Mouse (Mus musculus) liver, embryonic 12.5 days (tissue): ENCODE results near the gene Ptrh2. TPM values are rescaled to one million over a fixed set of nuclear protein-coding genes. Genes with fewer than 3 reads are reported as not detected.

Source experiments
- ATAC-seq: fragments of 200-750 bp; cut with Nextera tagmentation; 2 replicates; pipeline ENCODE4 v1.8.0; 2017; ENCODE audit warnings: moderate number of reproducible peaks, mild to moderate bottlenecking, moderate library complexity
- H3K27ac ChIP-seq: fragments of 300-500 bp; sonication (generic); 2 replicates; pipeline ENCODE4 v1.5.1; 2016; ENCODE audit warnings: mild to moderate bottlenecking
- H3K27me3 ChIP-seq: fragments of 300-500 bp; sonication (generic); replicated peaks from 2 replicates; pipeline ENCODE4 v1.6.1; 2016; ENCODE audit warnings: mild to moderate bottlenecking, moderate library complexity
- H3K36me3 ChIP-seq: fragments of 300-500 bp; sonication (generic); 2 replicates; pipeline ENCODE4 v1.6.1; 2016; ENCODE audit warnings: mild to moderate bottlenecking, moderate library complexity
- H3K4me1 ChIP-seq: fragments of 300-500 bp; sonication (generic); 2 replicates; pipeline ENCODE4 v1.6.1; 2016
- H3K4me2 ChIP-seq: fragments of 300-500 bp; sonication (generic); 2 replicates; pipeline ENCODE4 v1.6.1; 2016; ENCODE audit warnings: mild to moderate bottlenecking, moderate library complexity
- H3K4me3 ChIP-seq: fragments of 300-500 bp; sonication (generic); 2 replicates; pipeline ENCODE4 v1.5.1; 2016; ENCODE audit warnings: mild to moderate bottlenecking, moderate library complexity
- H3K9ac ChIP-seq: fragments of 300-500 bp; sonication (generic); 2 replicates; pipeline ENCODE4 v1.6.1; 2016; ENCODE audit warnings: mild to moderate bottlenecking, moderate library complexity
- H3K9me3 ChIP-seq: fragments of 300-500 bp; sonication (generic); replicated peaks from 2 replicates; pipeline ENCODE4 v1.6.1; 2016; ENCODE audit warnings: mild to moderate bottlenecking, moderate library complexity
- WGBS: fragments of 180-500 bp; shearing (Covaris S2); methylation state at CpG from one replicate; pipeline ENCODE4 v1.1.7; 2016; ENCODE audit not compliant: insufficient replicate concordance; 5-methylcytosine and 5-hydroxymethylcytosine counted together
- polyA plus RNA-seq: library from polyadenylated mRNA; unstranded; fragments of >200 nt; fragmentation: Nextera tagmentation; extraction: Ambion mirVana; gene quantifications from 2 replicates; pipeline ENCODE4 v1.2.1, GENCODE M21; 2016

Ptrh2 gene
- polyA plus RNA-seq, 1 experiment from 2014 or later = 26.1 TPM

DNA sequence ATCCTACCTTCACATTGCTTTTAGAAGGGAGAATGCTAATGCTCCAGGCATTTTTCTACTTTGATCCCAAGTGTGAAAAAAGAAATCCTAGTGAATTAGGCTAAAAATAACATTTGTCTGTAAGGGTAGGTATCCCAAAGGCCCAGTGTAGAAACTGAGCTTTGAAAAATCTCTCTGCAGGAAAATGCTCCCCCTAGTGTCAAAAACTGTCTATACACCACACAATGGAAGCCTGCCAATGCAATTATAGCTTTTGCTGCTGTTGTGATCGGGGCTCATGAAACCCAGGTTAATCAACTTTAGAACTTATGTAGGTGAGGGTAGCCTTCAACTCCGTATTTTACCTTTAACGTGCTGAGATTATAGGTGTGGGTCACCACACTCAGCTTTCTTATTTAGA, 30.3 kb upstream of the Ptrh2 start:
- H3K27me3 ChIP-seq = no peaks in the 10 kb centered on the region
- 32% methylated on average over 3 of the region's 3 CpGs for WGBS
- H3K27ac ChIP-seq = no peak overlapping the region
- no peak overlapping the region for H3K4me3 ChIP-seq
- ATAC-seq = no peak
- H3K9me3 ChIP-seq = no peaks in the 10 kb centered on the region
- H3K9ac ChIP-seq = no peak overlapping the region
- no peak overlapping the region for H3K4me2 ChIP-seq
- peaks cover 32% of the 10 kb centered on the region for H3K4me1 ChIP-seq
- H3K36me3 ChIP-seq = peaks cover 34% of the 10 kb centered on the region

GRCm38 (mm10) chr11:86654096-86654495, 29.7 kb upstream of the Ptrh2 start:
- 74% methylated on average over 4 of the region's 4 CpGs for WGBS
- no peak overlapping the region for H3K4me3 ChIP-seq
- ATAC-seq = no peak
- H3K4me1 ChIP-seq = peaks cover 37% of the 10 kb centered on the region
- no peaks in the 10 kb centered on the region for H3K9me3 ChIP-seq
- no peak overlapping the region for H3K9ac ChIP-seq
- peak overlapping the region; percentile 45; the same call in 1 of the 2 replicates for H3K27ac ChIP-seq
- H3K4me2 ChIP-seq = no peak overlapping the region
- no peaks in the 10 kb centered on the region for H3K27me3 ChIP-seq
- peaks cover 40% of the 10 kb centered on the region for H3K36me3 ChIP-seq

DNA sequence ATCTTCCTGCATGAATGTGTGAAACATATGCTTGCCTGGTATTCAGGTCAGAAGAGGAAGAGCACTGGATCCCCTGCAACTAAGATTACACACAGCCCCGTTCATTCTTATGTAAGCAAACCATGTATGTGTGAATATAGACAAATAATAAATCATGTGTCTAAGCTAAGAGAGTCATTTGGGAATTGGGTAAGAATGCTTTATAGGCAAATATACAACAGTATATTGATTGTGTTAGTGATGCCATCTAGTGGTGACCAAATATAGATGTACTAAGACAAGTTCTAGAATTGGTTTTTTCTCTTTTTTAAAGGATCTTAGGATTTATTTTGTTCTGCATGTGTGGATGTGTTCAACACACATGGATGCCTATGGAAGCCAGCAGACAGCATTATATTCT, 28.1 kb upstream of the Ptrh2 start:
- Histone ChIP-seq H3K4me1 (peaks cover 37% of the 10 kb centered on the region), H3K27me3 (no peaks in the 10 kb centered on the region), H3K9ac (no peak overlapping the region), H3K4me3 (no peak overlapping the region), H3K36me3 (peaks cover 51% of the 10 kb centered on the region), H3K9me3 (no peaks in the 10 kb centered on the region), H3K4me2 (no peak overlapping the region), H3K27ac (peak overlapping the region; percentile 87)
- no peak for ATAC-seq
- WGBS = 56% methylated on average over 1 of the region's 1 CpGs

GRCm38 (mm10) chr11:86656849-86657567, 26.8 kb upstream of the Ptrh2 start:
- peak overlapping the region; percentile 52 for H3K4me2 ChIP-seq
- ATAC-seq = peak; percentile 82
- H3K4me3 ChIP-seq = no peak overlapping the region
- H3K36me3 ChIP-seq = peaks cover 63% of the 10 kb centered on the region
- peak overlapping the region; percentile 6 for H3K9ac ChIP-seq
- H3K9me3 ChIP-seq = no peaks in the 10 kb centered on the region
- H3K27me3 ChIP-seq = no peaks in the 10 kb centered on the region
- H3K4me1 ChIP-seq = peaks cover 46% of the 10 kb centered on the region
- 23% methylated on average over 4 of the region's 4 CpGs for WGBS
- peak overlapping the region; percentile 87 for H3K27ac ChIP-seq

DNA sequence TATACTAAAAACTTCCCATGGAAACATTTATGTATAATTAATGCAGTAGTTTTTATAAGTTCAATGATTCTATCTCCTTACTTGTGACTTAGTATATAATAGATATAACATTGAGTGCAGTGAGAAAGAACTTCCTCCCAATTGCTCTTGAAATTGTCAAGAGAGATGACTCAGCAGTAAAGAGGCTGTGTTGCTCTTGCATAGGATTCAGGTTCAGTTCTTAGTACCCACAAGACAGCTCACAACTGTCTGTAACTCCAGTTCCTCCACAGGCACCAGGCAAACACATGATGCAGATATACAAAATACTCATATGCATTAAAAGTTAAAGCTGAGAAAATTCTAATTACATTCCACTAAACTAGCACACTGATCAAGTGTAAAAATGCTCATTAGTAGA, 25.9 kb upstream of the Ptrh2 start:
- Histone ChIP-seq H3K9ac (no peak overlapping the region), H3K36me3 (peaks cover 62% of the 10 kb centered on the region), H3K4me1 (peaks cover 54% of the 10 kb centered on the region), H3K4me2 (no peak overlapping the region), H3K27ac (peak overlapping the region; percentile 74), H3K4me3 (no peak overlapping the region), H3K27me3 (no peaks in the 10 kb centered on the region), H3K9me3 (no peaks in the 10 kb centered on the region)
- peak; percentile 60 for ATAC-seq

GRCm38 (mm10) chr11:86662986-86663895, 20.5 kb upstream of the Ptrh2 start:
- Histone ChIP-seq H3K27ac (peak overlapping the region; percentile 98), H3K4me1 (peaks cover 74% of the 10 kb centered on the region), H3K9ac (peak overlapping the region; percentile 57; the same call in 1 of the 2 replicates), H3K36me3 (peaks cover 62% of the 10 kb centered on the region), H3K4me2 (peak overlapping the region; percentile 63), H3K27me3 (no peaks in the 10 kb centered on the region), H3K4me3 (no peak overlapping the region; the same call in 1 of the 2 replicates), H3K9me3 (no peaks in the 10 kb centered on the region)
- ATAC-seq = peak; percentile 98
- WGBS = 31% methylated on average over 8 of the region's 8 CpGs

GRCm38 (mm10) chr11:86663977-86664376, 19.8 kb upstream of the Ptrh2 start:
- Histone ChIP-seq H3K27me3 (no peaks in the 10 kb centered on the region), H3K27ac (peak overlapping the region; percentile 98), H3K4me2 (peak overlapping the region; percentile 63), H3K9ac (peak overlapping the region; percentile 56), H3K9me3 (no peaks in the 10 kb centered on the region), H3K36me3 (peaks cover 55% of the 10 kb centered on the region), H3K4me1 (peaks cover 74% of the 10 kb centered on the region), H3K4me3 (peak overlapping the region; percentile 13; the same call in 1 of the 2 replicates)
- ATAC-seq = peak; percentile 64

- H3K27ac ChIP-seq = peak overlapping the region; percentile 98
- peaks cover 78% of the 10 kb centered on the region for H3K4me1 ChIP-seq
- peak overlapping the region; percentile 56 for H3K9ac ChIP-seq
- H3K36me3 ChIP-seq = peaks cover 50% of the 10 kb centered on the region
- H3K4me3 ChIP-seq = 0 out of 2 replicates have a peak overlapping the region, but pooled peaks have one; percentile 13
- H3K27me3 ChIP-seq = no peaks in the 10 kb centered on the region
- no peaks in the 10 kb centered on the region for H3K9me3 ChIP-seq
- no peak for ATAC-seq
- WGBS = 70% methylated on average over 3 of the region's 3 CpGs
- peak overlapping the region; percentile 63 for H3K4me2 ChIP-seq
These were observed 19.4 kb upstream of the Ptrh2 start for GRCm38 (mm10) chr11:86664406-86664805.

- peaks cover 89% of the 10 kb centered on the region for H3K4me1 ChIP-seq
- no peaks in the 10 kb centered on the region for H3K9me3 ChIP-seq
- peaks cover 22% of the 10 kb centered on the region for H3K36me3 ChIP-seq
- H3K9ac ChIP-seq = peak overlapping the region; percentile 40
- peak overlapping the region; percentile 42 for H3K4me2 ChIP-seq
- 47% methylated on average over 2 of the region's 2 CpGs for WGBS
- H3K27me3 ChIP-seq = no peaks in the 10 kb centered on the region
- ATAC-seq = no peak
- H3K27ac ChIP-seq = peak overlapping the region; percentile 89
- no peak overlapping the region for H3K4me3 ChIP-seq
These were observed 16.2 kb upstream of the Ptrh2 start for GRCm38 (mm10) chr11:86667553-86667952.

- WGBS = 52% methylated on average over 3 of the region's 3 CpGs
- peak overlapping the region; percentile 42 for H3K4me2 ChIP-seq
- peak overlapping the region; percentile 40; the same call in 1 of the 2 replicates for H3K9ac ChIP-seq
- peaks cover 20% of the 10 kb centered on the region for H3K36me3 ChIP-seq
- H3K9me3 ChIP-seq = no peaks in the 10 kb centered on the region
- H3K27me3 ChIP-seq = no peaks in the 10 kb centered on the region
- H3K4me3 ChIP-seq = no peak overlapping the region
- peaks cover 89% of the 10 kb centered on the region for H3K4me1 ChIP-seq
- no peak for ATAC-seq
- peak overlapping the region; percentile 89 for H3K27ac ChIP-seq
These were observed 15.6 kb upstream of the Ptrh2 start for GRCm38 (mm10) chr11:86668169-86668568.

DNA sequence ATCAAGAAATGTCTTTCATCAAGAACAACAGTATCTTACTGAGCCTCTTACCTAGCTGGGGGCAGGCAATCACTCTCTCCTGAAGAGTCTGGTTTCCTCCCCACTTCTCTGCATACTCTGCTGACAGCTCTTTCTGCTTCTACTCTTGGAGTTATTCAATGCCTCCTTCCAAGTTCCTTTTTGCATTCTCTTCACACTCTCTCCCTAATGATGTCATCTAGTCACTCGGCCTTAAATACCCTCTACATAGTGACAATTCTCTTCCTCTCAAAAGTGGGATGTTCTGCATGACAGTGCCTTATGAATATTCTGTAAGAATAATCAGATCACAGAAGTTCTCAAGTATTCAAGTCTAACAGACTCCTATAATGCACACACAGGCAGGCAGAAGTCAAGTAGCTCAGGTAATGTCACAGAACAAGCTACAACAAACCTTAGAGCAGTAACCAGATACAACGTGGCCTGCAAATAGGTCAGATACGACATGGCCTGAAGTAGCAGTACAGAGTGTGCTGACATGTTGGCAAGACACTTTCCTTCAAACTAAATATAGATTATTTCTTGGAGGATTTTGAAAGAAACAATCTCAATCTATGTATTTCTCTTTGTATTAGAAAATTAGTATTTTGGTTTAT, 12.6 kb upstream of the Ptrh2 start:
- 67% methylated on average over 3 of the region's 3 CpGs for WGBS
- Histone ChIP-seq H3K27ac (peak overlapping the region; percentile 70), H3K4me3 (no peak overlapping the region), H3K36me3 (peaks cover under 1% of the 10 kb centered on the region), H3K4me2 (0 out of 2 replicates have a peak overlapping the region, but pooled peaks have one; percentile 1), H3K9me3 (no peaks in the 10 kb centered on the region), H3K4me1 (peaks cover 89% of the 10 kb centered on the region), H3K27me3 (no peaks in the 10 kb centered on the region), H3K9ac (0 out of 2 replicates have a peak overlapping the region, but pooled peaks have one; percentile 6)
- no peak for ATAC-seq
